In the genomic region with DNA sequence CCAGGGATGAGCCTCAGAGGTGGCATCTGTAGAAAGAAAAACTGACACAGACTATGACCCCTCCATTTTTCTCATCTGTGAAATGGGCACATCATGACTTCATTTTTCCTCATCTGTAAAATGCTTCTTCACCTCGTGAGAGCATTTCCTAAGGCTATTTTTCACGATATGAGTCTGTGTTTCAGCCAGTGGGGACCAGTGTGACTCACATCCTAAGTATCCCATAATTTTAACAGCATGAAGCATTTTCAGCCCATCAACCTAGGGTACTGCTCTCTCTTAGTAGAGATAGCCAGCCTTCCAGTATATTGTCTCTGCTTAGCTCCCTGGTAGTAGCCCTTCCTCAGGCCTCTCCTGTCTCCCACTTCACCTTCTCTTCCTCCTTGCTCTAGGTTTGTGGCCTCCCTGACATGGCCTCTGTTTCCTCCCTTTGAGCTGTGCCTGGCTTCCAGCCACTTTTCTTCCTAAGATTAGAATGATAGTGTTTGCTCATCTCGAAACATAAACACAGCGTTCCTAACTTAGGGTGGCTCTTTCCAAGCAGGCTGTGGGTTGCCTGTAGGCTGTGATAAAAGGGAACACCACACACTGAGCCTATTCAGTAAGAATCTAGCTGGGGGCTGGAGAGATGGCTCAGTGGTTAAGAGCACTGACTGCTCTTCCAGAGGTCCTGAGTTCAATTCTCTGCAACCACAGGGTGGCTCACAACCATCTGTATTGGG, we compare ENCODE assay signal across 15 mouse cellular contexts. TPM values are rescaled to one million over a fixed set of nuclear protein-coding genes. Genes with fewer than 3 reads are reported as not detected.
A peak's percentile ranks its signal among the peaks of the same experiment; 100 is the strongest.
DNase-seq lines count a peak whose midpoint lies in the region; ATAC-seq and TF ChIP-seq lines count a peak whose summit lies in the region.
"Had no signal": no experiment of that assay in that cellular context is flagged by ENCODE, and none has a peak within 500 bp of the region (broad histone marks: within the 10 kb centered on the region; RNA-seq: fewer than 3 reads in every experiment).

No protein-coding gene starts in this region.

- no peak for ATAC-seq in lung, embryonic 14.5 days (ENCODE audit: insufficient read depth)
- ATAC-seq in intestine, embryonic 16.5 days, result peak; percentile 55
- no peak for ATAC-seq in stomach, embryonic 15.5 days (ENCODE audit: insufficient read depth, low FRiP score, low read depth)

- H3K9me3 ChIP-seq in lung, embryonic 14.5 days (ENCODE audit: low read depth, low read length), result no peaks in the 10 kb centered on the region
- no peaks in the 10 kb centered on the region for H3K9me3 ChIP-seq in intestine, embryonic 16.5 days (ENCODE audit: control insufficient read depth, low read length)
- H3K9me3 ChIP-seq in stomach, embryonic 15.5 days, result no peaks in the 10 kb centered on the region
- H3K9me3 ChIP-seq: embryonic facial prominence, embryonic 10.5 days; forebrain, embryonic 12.5 days had no signal

- no peak overlapping the region for H3K4me2 ChIP-seq in lung, embryonic 14.5 days
- no peak overlapping the region for H3K4me2 ChIP-seq in intestine, embryonic 16.5 days (ENCODE audit: low read depth, low read length)
- no peak overlapping the region for H3K4me2 ChIP-seq in stomach, embryonic 15.5 days
- H3K4me2 ChIP-seq: forebrain, embryonic 12.5 days; midbrain, embryonic 11.5 days had no signal

- H3K9ac ChIP-seq in lung, embryonic 14.5 days, result no peak overlapping the region
- H3K9ac ChIP-seq in intestine, embryonic 16.5 days (ENCODE audit: low read depth, low read length), result no peak overlapping the region
- H3K9ac ChIP-seq in stomach, embryonic 15.5 days, result no peak overlapping the region
- H3K9ac ChIP-seq: forebrain, embryonic 12.5 days; liver, embryonic 14.5 days had no signal

- H3K27ac ChIP-seq in lung, embryonic 14.5 days (ENCODE audit: low read depth), result no peak overlapping the region
- H3K27ac ChIP-seq in intestine, embryonic 16.5 days (ENCODE audit: low read length), result peak overlapping the region; percentile 73
- peak overlapping the region; percentile 7; the same call in 1 of the 2 replicates for H3K27ac ChIP-seq in stomach, embryonic 15.5 days
- H3K27ac ChIP-seq: embryonic facial prominence, embryonic 10.5 days; forebrain, embryonic 12.5 days; heart, adult 2 months; kidney, postnatal 0 days; liver, embryonic 14.5 days had no signal

- no peaks in the 10 kb centered on the region for H3K36me3 ChIP-seq in lung, embryonic 14.5 days (ENCODE audit: insufficient read depth)
- H3K36me3 ChIP-seq in intestine, embryonic 16.5 days (ENCODE audit: control insufficient read depth, insufficient read depth, low read length), result no peaks in the 10 kb centered on the region
- H3K36me3 ChIP-seq in stomach, embryonic 15.5 days, result no peaks in the 10 kb centered on the region
- H3K36me3 ChIP-seq: embryonic facial prominence, embryonic 10.5 days; forebrain, embryonic 12.5 days had no signal

- no peaks in the 10 kb centered on the region for H3K27me3 ChIP-seq in lung, embryonic 14.5 days (ENCODE audit: insufficient read depth, low read length)
- H3K27me3 ChIP-seq in intestine, embryonic 16.5 days (replicated peaks; ENCODE audit: control insufficient read depth, insufficient read depth, low read length), result no peaks in the 10 kb centered on the region
- no peaks in the 10 kb centered on the region for H3K27me3 ChIP-seq in stomach, embryonic 15.5 days (replicated peaks)

- no peak overlapping the region for H3K4me3 ChIP-seq in lung, embryonic 14.5 days (ENCODE audit: low read depth, low read length)
- no peak overlapping the region for H3K4me3 ChIP-seq in lung, adult 2 months (replicated peaks; ENCODE audit: extremely low read depth, low read depth, low read length)
- no peak overlapping the region for H3K4me3 ChIP-seq in intestine, embryonic 16.5 days (ENCODE audit: low read length)
- no peak overlapping the region for H3K4me3 ChIP-seq in stomach, embryonic 15.5 days (replicated peaks)
- H3K4me3 ChIP-seq: embryonic facial prominence, embryonic 10.5 days; forebrain, embryonic 12.5 days; heart, adult 2 months had no signal

- TF ChIP-seq CTCF in lung, embryonic 14.5 days (IDR thresholded peaks at IDR 0.05; ENCODE audit: low read depth), result no peak
- no peak for TF ChIP-seq CTCF in lung, adult 2 months (IDR thresholded peaks at IDR 0.05; ENCODE audit: insufficient read depth, low read length)

- peaks cover 7% of the 10 kb centered on the region for H3K4me1 ChIP-seq in lung, embryonic 14.5 days (ENCODE audit: insufficient read depth)
- H3K4me1 ChIP-seq in lung, adult 2 months (ENCODE audit: control insufficient read depth, insufficient read depth, low read length), result peaks cover 2% of the 10 kb centered on the region; the same call in 1 of the 2 replicates
- H3K4me1 ChIP-seq in intestine, embryonic 16.5 days (ENCODE audit: control insufficient read depth, insufficient read depth, low read length), result peaks cover 5% of the 10 kb centered on the region; the same call in 1 of the 2 replicates
- H3K4me1 ChIP-seq in stomach, embryonic 15.5 days, result peaks cover 13% of the 10 kb centered on the region

- WGBS in lung, embryonic 14.5 days, result 41% methylated on average over 4 of the region's 4 CpGs
- 36% methylated on average over 4 of the region's 4 CpGs for WGBS in lung, adult 2 months
- 37% methylated on average over 4 of the region's 4 CpGs for WGBS in intestine, embryonic 16.5 days
- WGBS in stomach, embryonic 15.5 days, result 37% methylated on average over 4 of the region's 4 CpGs

- DNase-seq in lung, embryonic 14.5 days, result peak; percentile 64
- no peak for DNase-seq in lung, adult 2 months
- DNase-seq in MEL-GATA-1-ER (ENCODE audit: extremely low read depth, low read depth), result peak; percentile 60
- no peak for DNase-seq in urinary bladder, postnatal 25 days (ENCODE audit: low spot score)
- no peak for DNase-seq in retina, embryonic 14.5 days (ENCODE audit: low spot score)
- DNase-seq: cerebellum, adult 8-10 months; gastrocnemius, postnatal 14 days; heart, adult 2 months had no signal

- no peak for TF ChIP-seq POLR2A in lung, adult 2 months (IDR thresholded peaks at IDR 0.05; ENCODE audit: borderline replicate concordance, extremely low read depth, low read depth, low read length)

RNA-seq across cellular contexts. Expression of gene Cpne5, which starts 57.4 kb away (rescaled TPM):
- 6.7 and 6.9 TPM in 2 replicates for polyA plus RNA-seq in lung, embryonic 14.5 days (2014; fragmentation: Nextera tagmentation; extraction: Ambion mirVana)
- polyA plus RNA-seq in lung, adult 2 months (2012; rRNA removed), result 13.6 and 15.7 TPM in 2 replicates
- 5.3 and 5.9 TPM in 2 replicates for polyA plus RNA-seq in intestine, embryonic 16.5 days (2015; fragmentation: Nextera tagmentation; extraction: Ambion mirVana)
- 9.2 and 10.3 TPM in 2 replicates for polyA plus RNA-seq in stomach, embryonic 15.5 days (2015; fragmentation: Nextera tagmentation; extraction: Ambion mirVana)

Comparison
In these comparisons a context has a peak if more than half of its experiments do, and no peak if none do; other contexts are left out.
1. DNase-seq: peak in lung, embryonic 14.5 days (single experiment) and MEL-GATA-1-ER (single experiment); none in lung, adult 2 months (single experiment), urinary bladder, postnatal 25 days (single experiment) and retina, embryonic 14.5 days (single experiment).